Mouse (Mus musculus) lung, embryonic 14.5 days (tissue): ENCODE results near the gene Skap1. TPM values are rescaled to one million over a fixed set of nuclear protein-coding genes. Genes with fewer than 3 reads are reported as not detected.
A peak's percentile ranks its signal among the peaks of the same experiment; 100 is the strongest.

Experiments used
- ATAC-seq: fragments of 200-750 bp; cut with Nextera tagmentation; 2 replicates; pipeline ENCODE4 v1.8.0; 2017; ENCODE audit warnings: mild to moderate bottlenecking, moderate TSS enrichment, moderate library complexity; ENCODE audit not compliant: insufficient read depth
- DNase-seq: peaks from one replicate; pipeline ENCODE4 v3.0.0-alpha.2; 2015
- H3K27ac ChIP-seq: fragments of 300-500 bp; sonication (generic); 2 replicates; pipeline ENCODE4 v1.5.1; 2014; ENCODE audit warnings: low read depth, mild to moderate bottlenecking, moderate library complexity
- H3K27me3 ChIP-seq: fragments of 300-500 bp; sonication (generic); 2 replicates; pipeline ENCODE4 v1.6.1; 2014; ENCODE audit warnings: low read length, control low read depth; ENCODE audit not compliant: insufficient read depth
- H3K36me3 ChIP-seq: fragments of 300-500 bp; sonication (generic); 2 replicates; pipeline ENCODE4 v1.6.1; 2014; ENCODE audit warnings: control low read depth; ENCODE audit not compliant: insufficient read depth
- H3K4me1 ChIP-seq: fragments of 300-500 bp; sonication (generic); 2 replicates; pipeline ENCODE4 v1.6.1; 2014; ENCODE audit warnings: antibody characterized with exemption, control low read depth; ENCODE audit not compliant: insufficient read depth
- H3K4me2 ChIP-seq: fragments of 300-500 bp; sonication (generic); 2 replicates; pipeline ENCODE4 v1.6.1; 2014; ENCODE audit warnings: mild to moderate bottlenecking
- H3K4me3 ChIP-seq: fragments of 300-500 bp; sonication (generic); 2 replicates; pipeline ENCODE4 v1.5.1; 2014; ENCODE audit warnings: low read depth, low read length
- H3K9ac ChIP-seq: fragments of 300-500 bp; sonication (generic); 2 replicates; pipeline ENCODE4 v1.6.1; 2014
- H3K9me3 ChIP-seq: fragments of 300-500 bp; sonication (generic); 2 replicates; pipeline ENCODE4 v1.6.1; 2016; ENCODE audit warnings: low read depth, low read length, control low read depth
- CTCF ChIP-seq: IDR thresholded peaks from 2 replicates; pipeline ENCODE4 v1.5.1; 2016; ENCODE audit warnings: antibody characterized with exemption, low read depth
- WGBS: fragments of 180-500 bp; shearing (Covaris S2); extraction: QIAGEN DNeasy Blood & Tissue Kit; methylation state at CpG from one replicate; pipeline ENCODE4 v1.1.7; 2014; 5-methylcytosine and 5-hydroxymethylcytosine counted together
- polyA plus RNA-seq: library from polyadenylated mRNA; unstranded; fragments of >200 nt; fragmentation: Nextera tagmentation; extraction: Ambion mirVana; gene quantifications from 2 replicates; pipeline ENCODE4 v1.2.1, GENCODE M21; 2014

The Skap1 gene
- polyA plus RNA-seq, 1 experiment from 2014 or later: 1.1 TPM

GRCm38 (mm10) chr11:96765645-96766044 lies 301.3 kb downstream of the Skap1 start:
- no peak overlapping the region for H3K4me3 ChIP-seq
- H3K27ac ChIP-seq: peak overlapping the region; percentile 21; the same call in 1 of the 2 replicates
- no peaks in the 10 kb centered on the region for H3K9me3 ChIP-seq
- WGBS: 56% methylated on average over 7 of the region's 7 CpGs
- TF ChIP-seq CTCF: no peak
- H3K4me1 ChIP-seq: no peaks in the 10 kb centered on the region; the same call in 1 of the 2 replicates
- H3K36me3 ChIP-seq: peaks cover 27% of the 10 kb centered on the region; the same call in 1 of the 2 replicates
- ATAC-seq (no peak), DNase-seq (peak; percentile 39)
- H3K4me2 ChIP-seq: no peak overlapping the region
- H3K27me3 ChIP-seq: no peaks in the 10 kb centered on the region
- H3K9ac ChIP-seq: no peak overlapping the region

- no peak for TF ChIP-seq CTCF
- H3K27me3 ChIP-seq: no peaks in the 10 kb centered on the region
- no peak for ATAC-seq
- 70% methylated on average over 12 of the region's 12 CpGs for WGBS
- H3K4me3 ChIP-seq: no peak overlapping the region
- no peak overlapping the region for H3K9ac ChIP-seq
- no peaks in the 10 kb centered on the region; the same call in 1 of the 2 replicates for H3K4me1 ChIP-seq
- H3K27ac ChIP-seq: no peak overlapping the region
- DNase-seq: no peak
- no peak overlapping the region for H3K4me2 ChIP-seq
- peaks cover 30% of the 10 kb centered on the region for H3K36me3 ChIP-seq
- H3K9me3 ChIP-seq: no peaks in the 10 kb centered on the region
These were observed 302.2 kb downstream of the Skap1 start for GRCm38 (mm10) chr11:96766555-96766954.

GRCm38 (mm10) chr11:96767096-96767495 lies 302.7 kb downstream of the Skap1 start:
- Histone ChIP-seq H3K4me1 (no peaks in the 10 kb centered on the region; the same call in 1 of the 2 replicates), H3K4me3 (no peak overlapping the region), H3K9ac (no peak overlapping the region), H3K36me3 (peaks cover 35% of the 10 kb centered on the region), H3K4me2 (no peak overlapping the region), H3K27me3 (no peaks in the 10 kb centered on the region), H3K27ac (no peak overlapping the region), H3K9me3 (no peaks in the 10 kb centered on the region)
- DNase-seq (peak; percentile 20), ATAC-seq (no peak)
- no peak for TF ChIP-seq CTCF
- WGBS: 52% methylated on average over 7 of the region's 7 CpGs

- 0 out of 2 replicates have a peak overlapping the region, but pooled peaks have one; percentile 4 for H3K4me2 ChIP-seq
These were observed 303.8 kb downstream of the Skap1 start for GRCm38 (mm10) chr11:96768240-96768639.

GRCm38 (mm10) chr11:96771274-96771975 lies 307.0 kb downstream of the Skap1 start:
- no peaks in the 10 kb centered on the region for H3K27me3 ChIP-seq
- no peaks in the 10 kb centered on the region for H3K9me3 ChIP-seq
- DNase-seq: no peak
- no peak overlapping the region for H3K4me3 ChIP-seq
- no peak overlapping the region for H3K27ac ChIP-seq
- H3K4me2 ChIP-seq: no peak overlapping the region
- 94% methylated on average over 9 of the region's 9 CpGs for WGBS
- H3K9ac ChIP-seq: no peak overlapping the region
- no peak for TF ChIP-seq CTCF
- peaks cover 52% of the 10 kb centered on the region for H3K36me3 ChIP-seq
- ATAC-seq: no peak
- peaks cover 1% of the 10 kb centered on the region; the same call in 1 of the 2 replicates for H3K4me1 ChIP-seq

More at GRCm38 (mm10) chr11:96768240-96768639, 303.8 kb downstream of the Skap1 start:
- peaks cover 46% of the 10 kb centered on the region for H3K36me3 ChIP-seq
- TF ChIP-seq CTCF: no peak
- H3K4me3 ChIP-seq: no peak overlapping the region
- H3K27me3 ChIP-seq: no peaks in the 10 kb centered on the region
- 48% methylated on average over 9 of the region's 9 CpGs for WGBS
- no peaks in the 10 kb centered on the region; the same call in 1 of the 2 replicates for H3K4me1 ChIP-seq
- H3K9ac ChIP-seq: peak overlapping the region; percentile 46
- peak overlapping the region; percentile 79 for H3K27ac ChIP-seq
- no peaks in the 10 kb centered on the region for H3K9me3 ChIP-seq
- ATAC-seq (no peak), DNase-seq (peak; percentile 18)

DNA sequence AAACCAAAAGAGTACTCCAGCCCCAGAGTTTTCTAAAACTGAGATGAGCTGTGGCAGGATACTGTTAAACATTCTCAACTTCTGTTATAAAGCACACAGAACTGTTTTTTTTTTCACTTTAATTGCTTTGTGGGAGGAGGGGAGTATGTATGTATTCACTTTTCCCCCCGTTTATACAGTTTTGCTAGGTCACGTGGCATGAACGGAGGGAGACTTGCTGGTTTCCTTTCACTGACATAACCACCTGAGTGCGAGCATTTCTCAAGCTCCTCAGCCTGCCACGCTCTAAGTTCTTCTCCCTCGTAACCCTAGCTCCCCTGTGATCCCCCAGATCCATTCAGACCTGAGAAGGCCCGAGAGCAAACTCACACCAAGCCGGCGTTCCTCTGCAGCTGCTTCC lies 308.0 kb downstream of the Skap1 start:
- no peak for TF ChIP-seq CTCF

GRCm38 (mm10) chr11:96774536-96774935 lies 310.1 kb downstream of the Skap1 start:
- DNase-seq: peak; percentile 24
- Histone ChIP-seq H3K4me1 (peaks cover 6% of the 10 kb centered on the region; the same call in 1 of the 2 replicates), H3K4me3 (no peak overlapping the region), H3K27me3 (no peaks in the 10 kb centered on the region), H3K4me2 (no peak overlapping the region), H3K36me3 (peaks cover 35% of the 10 kb centered on the region), H3K9me3 (no peaks in the 10 kb centered on the region), H3K27ac (no peak overlapping the region), H3K9ac (no peak overlapping the region)
- ATAC-seq: no peak
- peak; percentile 23; the same call in 1 of the 2 replicates for TF ChIP-seq CTCF
- 80% methylated on average over 3 of the region's 3 CpGs for WGBS

More for the DNA sequence above, 308.0 kb downstream of the Skap1 start:
- Histone ChIP-seq H3K4me1 (peaks cover 6% of the 10 kb centered on the region; the same call in 1 of the 2 replicates), H3K4me3 (no peak overlapping the region), H3K27ac (no peak overlapping the region), H3K9me3 (no peaks in the 10 kb centered on the region), H3K27me3 (no peaks in the 10 kb centered on the region), H3K4me2 (no peak overlapping the region), H3K9ac (no peak overlapping the region), H3K36me3 (peaks cover 52% of the 10 kb centered on the region)
- no peak for DNase-seq
- 82% methylated on average over 9 of the region's 9 CpGs for WGBS
- no peak for ATAC-seq
